Mouse (Mus musculus) lung, postnatal 10 days (tissue): Measurements from ENCODE around the gene Arsj.

Experiments used
- DNase-seq: peaks from one replicate; pipeline ENCODE4 v3.0.0; 2021

Gene Arsj

GRCm38 (mm10) chr3:126363568-126364505 is at the start of gene Arsj:
Gene Arsj, plus strand, starts transcription at chr3:126363684.
- peak; percentile 59 for DNase-seq

GRCm38 (mm10) chr3:126324872-126325498 is 38.5 kb upstream of the Arsj start:
- no peak for DNase-seq

GRCm38 (mm10) chr3:126325891-126326627 is 37.4 kb upstream of the Arsj start:
- DNase-seq: peak; percentile 4

- no peak for DNase-seq
These were observed 36.7 kb upstream of the Arsj start for GRCm38 (mm10) chr3:126326628-126327325.

GRCm38 (mm10) chr3:126335329-126335728 is 28.2 kb upstream of the Arsj start:
- DNase-seq: peak; percentile 23

GRCm38 (mm10) chr3:126344745-126345144 is 18.7 kb upstream of the Arsj start:
- DNase-seq: no peak

GRCm38 (mm10) chr3:126359760-126360159 is 3.7 kb upstream of the Arsj start:
- DNase-seq: no peak

GRCm38 (mm10) chr3:126362392-126362791 is 1.1 kb upstream of the Arsj start:
- no peak for DNase-seq

GRCm38 (mm10) chr3:126362931-126363525 is 456 bp upstream of the Arsj start:
- DNase-seq: no peak

GRCm38 (mm10) chr3:126364555-126364954 is 1.1 kb downstream of the Arsj start:
- no peak for DNase-seq

- DNase-seq: peak; percentile 10
These were observed 7.1 kb downstream of the Arsj start for GRCm38 (mm10) chr3:126370571-126370970.

GRCm38 (mm10) chr3:126372815-126373545 is 9.5 kb downstream of the Arsj start:
- no peak for DNase-seq

- DNase-seq: no peak
These were observed 10.2 kb downstream of the Arsj start for GRCm38 (mm10) chr3:126373721-126374120.

GRCm38 (mm10) chr3:126379252-126379651 is 15.8 kb downstream of the Arsj start:
- no peak for DNase-seq

GRCm38 (mm10) chr3:126379702-126380101 is 16.2 kb downstream of the Arsj start:
- peak; percentile 13 for DNase-seq

GRCm38 (mm10) chr3:126383276-126383675 is 19.8 kb downstream of the Arsj start:
- DNase-seq: peak; percentile 14

GRCm38 (mm10) chr3:126384657-126385438 is 21.4 kb downstream of the Arsj start:
- DNase-seq: peak; percentile 23

GRCm38 (mm10) chr3:126397451-126397850 is 34.0 kb downstream of the Arsj start:
- no peak for DNase-seq

- peak; percentile 21 for DNase-seq
These were observed 34.6 kb downstream of the Arsj start for GRCm38 (mm10) chr3:126397985-126398630.

- no peak for DNase-seq
These were observed 37.2 kb downstream of the Arsj start for GRCm38 (mm10) chr3:126400726-126401125.
